Mouse (Mus musculus): ENCODE measurements around the gene Tssk4. TPM values are rescaled to one million over a fixed set of nuclear protein-coding genes. Genes with fewer than 3 reads are reported as not detected.

Gene Tssk4
- polyA plus RNA-seq, 1 experiment from 2014 or later = 0.58 TPM

Other genes with a start within 250 kb of the Tssk4 start
- 67.2 and 71.0 TPM in 2 replicates for gene Dhrs4, start 171.4 kb upstream of the Tssk4 start, polyA plus RNA-seq (2016; fragmentation: Nextera tagmentation; extraction: Ambion mirVana)
- 5.1 TPM in 2 replicates for gene Carmil3, start 159.5 kb upstream of the Tssk4 start, polyA plus RNA-seq (2016; fragmentation: Nextera tagmentation; extraction: Ambion mirVana)
- gene Cpne6, start 139.7 kb upstream of the Tssk4 start, polyA plus RNA-seq (2016; fragmentation: Nextera tagmentation; extraction: Ambion mirVana) = 0.05 and 0.14 TPM in 2 replicates
- not detected in 2 replicates for gene Nrl, start 125.2 kb upstream of the Tssk4 start, polyA plus RNA-seq (2016; fragmentation: Nextera tagmentation; extraction: Ambion mirVana)
- gene Pck2, start 109.9 kb upstream of the Tssk4 start, polyA plus RNA-seq (2016; fragmentation: Nextera tagmentation; extraction: Ambion mirVana) = 18.3 and 20.0 TPM in 2 replicates
- 68.1 and 73.3 TPM in 2 replicates for gene Dcaf11, start 90.2 kb upstream of the Tssk4 start, polyA plus RNA-seq (2016; fragmentation: Nextera tagmentation; extraction: Ambion mirVana)
- not detected in 2 replicates for gene A730061H03Rik, start 89.8 kb upstream of the Tssk4 start, polyA plus RNA-seq (2016; fragmentation: Nextera tagmentation; extraction: Ambion mirVana)
- gene Fitm1, start 74.6 kb upstream of the Tssk4 start, polyA plus RNA-seq (2016; fragmentation: Nextera tagmentation; extraction: Ambion mirVana) = not detected in 2 replicates
- 90.9 and 94.3 TPM in 2 replicates for gene Psme1, start 72.1 kb upstream of the Tssk4 start, polyA plus RNA-seq (2016; fragmentation: Nextera tagmentation; extraction: Ambion mirVana)
- 5.3 and 5.4 TPM in 2 replicates for gene Emc9, start 64.9 kb upstream of the Tssk4 start, polyA plus RNA-seq (2016; fragmentation: Nextera tagmentation; extraction: Ambion mirVana)
- gene Psme2, start 59.1 kb upstream of the Tssk4 start, polyA plus RNA-seq (2016; fragmentation: Nextera tagmentation; extraction: Ambion mirVana) = 154 and 171 TPM in 2 replicates
- 20.5 and 21.3 TPM in 2 replicates for gene Rnf31, start 58.5 kb upstream of the Tssk4 start, polyA plus RNA-seq (2016; fragmentation: Nextera tagmentation; extraction: Ambion mirVana)
- 7.3 and 7.6 TPM in 2 replicates for gene Irf9, start 46.6 kb upstream of the Tssk4 start, polyA plus RNA-seq (2016; fragmentation: Nextera tagmentation; extraction: Ambion mirVana)
- gene Rec8, start 32.1 kb upstream of the Tssk4 start, polyA plus RNA-seq (2016; fragmentation: Nextera tagmentation; extraction: Ambion mirVana) = 5.6 and 5.7 TPM in 2 replicates
- 110 and 123 TPM in 2 replicates for gene Ipo4, start 14.2 kb upstream of the Tssk4 start, polyA plus RNA-seq (2016; fragmentation: Nextera tagmentation; extraction: Ambion mirVana)
- 0.98 and 1.00 TPM in 2 replicates for gene Gm49378, start 12.3 kb upstream of the Tssk4 start, polyA plus RNA-seq (2016; fragmentation: Nextera tagmentation; extraction: Ambion mirVana)
- 78.3 and 78.7 TPM in 2 replicates for gene Tm9sf1, start 6.4 kb upstream of the Tssk4 start, polyA plus RNA-seq (2016; fragmentation: Nextera tagmentation; extraction: Ambion mirVana)
- gene Mdp1, start 10.3 kb downstream of the Tssk4 start, polyA plus RNA-seq (2016; fragmentation: Nextera tagmentation; extraction: Ambion mirVana) = 62.4 and 63.7 TPM in 2 replicates
- gene Gmpr2, start 21.8 kb downstream of the Tssk4 start, polyA plus RNA-seq (2016; fragmentation: Nextera tagmentation; extraction: Ambion mirVana) = 59.9 and 62.4 TPM in 2 replicates
- 664 and 665 TPM in 2 replicates for gene Nedd8, start 21.9 kb downstream of the Tssk4 start, polyA plus RNA-seq (2016; fragmentation: Nextera tagmentation; extraction: Ambion mirVana)
- 78.8 and 79.7 TPM in 2 replicates for gene Tinf2, start 31.6 kb downstream of the Tssk4 start, polyA plus RNA-seq (2016; fragmentation: Nextera tagmentation; extraction: Ambion mirVana)
- gene Tgm1, start 63.7 kb downstream of the Tssk4 start, polyA plus RNA-seq (2016; fragmentation: Nextera tagmentation; extraction: Ambion mirVana) = 0.26 and 0.44 TPM in 2 replicates
- 30.2 and 31.5 TPM in 2 replicates for gene Rabggta, start 72.1 kb downstream of the Tssk4 start, polyA plus RNA-seq (2016; fragmentation: Nextera tagmentation; extraction: Ambion mirVana)
- 59.1 and 62.5 TPM in 2 replicates for gene Dhrs1, start 95.5 kb downstream of the Tssk4 start, polyA plus RNA-seq (2016; fragmentation: Nextera tagmentation; extraction: Ambion mirVana)
- gene Nop9, start 95.5 kb downstream of the Tssk4 start, polyA plus RNA-seq (2016; fragmentation: Nextera tagmentation; extraction: Ambion mirVana) = 63.0 and 68.4 TPM in 2 replicates
- gene Cideb, start 108.3 kb downstream of the Tssk4 start, polyA plus RNA-seq (2016; fragmentation: Nextera tagmentation; extraction: Ambion mirVana) = 0.33 TPM in 1 of 2 replicates, not detected in the other
- gene Ltb4r2, start 111.2 kb downstream of the Tssk4 start, polyA plus RNA-seq (2016; fragmentation: Nextera tagmentation; extraction: Ambion mirVana) = 0.19 and 0.28 TPM in 2 replicates
- gene Ltb4r1, start 115.8 kb downstream of the Tssk4 start, polyA plus RNA-seq (2016; fragmentation: Nextera tagmentation; extraction: Ambion mirVana) = 0.26 TPM in 2 replicates
- gene Adcy4, start 133.9 kb downstream of the Tssk4 start, polyA plus RNA-seq (2016; fragmentation: Nextera tagmentation; extraction: Ambion mirVana) = 4.6 and 5.4 TPM in 2 replicates
- 8.0 and 10.2 TPM in 2 replicates for gene Ripk3, start 138.7 kb downstream of the Tssk4 start, polyA plus RNA-seq (2016; fragmentation: Nextera tagmentation; extraction: Ambion mirVana)
- gene Nfatc4, start 173.0 kb downstream of the Tssk4 start, polyA plus RNA-seq (2016; fragmentation: Nextera tagmentation; extraction: Ambion mirVana) = 37.9 and 39.1 TPM in 2 replicates
- gene Nynrin, start 203.8 kb downstream of the Tssk4 start, polyA plus RNA-seq (2016; fragmentation: Nextera tagmentation; extraction: Ambion mirVana) = 24.5 and 25.8 TPM in 2 replicates
- gene Cbln3, start 234.2 kb downstream of the Tssk4 start, polyA plus RNA-seq (2016; fragmentation: Nextera tagmentation; extraction: Ambion mirVana) = 0.10 and 0.12 TPM in 2 replicates
- gene Khnyn, start 234.8 kb downstream of the Tssk4 start, polyA plus RNA-seq (2016; fragmentation: Nextera tagmentation; extraction: Ambion mirVana) = 22.7 and 25.3 TPM in 2 replicates